Mouse (Mus musculus) ES-E14 (cell line): ENCODE measurements around the gene Nkapd1. TPM values are rescaled to one million over a fixed set of nuclear protein-coding genes. Genes with fewer than 3 reads are reported as not detected.

Source experiments
- DNase-seq: peaks from one replicate; pipeline ENCODE4 v3.0.0-alpha.2; 2013; ENCODE audit warnings: low read depth, low spot score
- H3K27ac ChIP-seq: 2 replicates; pipeline ENCODE4 v1.5.1; 2012; ENCODE audit warnings: low read depth, mild to moderate bottlenecking, low read length, moderate library complexity, mixed read lengths; ENCODE audit not compliant: poor library complexity, insufficient read depth, severe bottlenecking
- H3K36me3 ChIP-seq: 2 replicates; pipeline ENCODE4 v1.6.1; 2012; ENCODE audit warnings: mild to moderate bottlenecking, low read length, moderate library complexity, mixed read lengths; ENCODE audit not compliant: control insufficient read depth, poor library complexity, insufficient read depth, severe bottlenecking
- H3K4me1 ChIP-seq, 2 experiments: fragments of 150-350 bp in 1 of 2; sonication (generic) in 1 of 2; 2 replicates each; pipeline ENCODE4 v1.6.1; 2012; ENCODE audit warnings: low read length in 2 of 2, mild to moderate bottlenecking in 1 of 2, mixed read lengths in 1 of 2; ENCODE audit not compliant: control insufficient read depth in 2 of 2, insufficient read depth in 2 of 2, poor library complexity in 1 of 2
- H3K4me3 ChIP-seq, 2 experiments: fragments of 150-350 bp in 1 of 2; sonication (generic) in 1 of 2; 2 replicates each; pipeline ENCODE4 v1.5.1; 2012; ENCODE audit warnings: low read length in 2 of 2, low read depth in 1 of 2, mild to moderate bottlenecking in 1 of 2, mixed read lengths in 1 of 2; ENCODE audit not compliant: insufficient read depth in 1 of 2, poor library complexity in 1 of 2, severe bottlenecking in 1 of 2
- H3K9ac ChIP-seq: 2 replicates; pipeline ENCODE4 v1.6.1; 2012; ENCODE audit warnings: low read depth, mild to moderate bottlenecking, low read length, mixed read lengths; ENCODE audit not compliant: poor library complexity, insufficient read depth, severe bottlenecking
- H3K9me3 ChIP-seq: fragments of 150-350 bp; sonication (generic); 2 replicates; pipeline ENCODE4 v1.6.1; 2012; ENCODE audit warnings: low read depth, mild to moderate bottlenecking, low read length; ENCODE audit not compliant: control insufficient read depth, insufficient read depth
- CHD2 ChIP-seq: IDR thresholded peaks from 2 replicates; pipeline ENCODE4 v1.6.1; 2014; ENCODE audit warnings: mild to moderate bottlenecking, low read depth, low read length, inconsistent platforms
- HCFC1 ChIP-seq: IDR thresholded peaks from 2 replicates; pipeline ENCODE4 v1.6.1; 2012; ENCODE audit warnings: low read length, inconsistent platforms, borderline replicate concordance; ENCODE audit not compliant: insufficient read depth
- MAFK ChIP-seq: IDR thresholded peaks from 2 replicates; pipeline ENCODE4 v1.6.1; 2014; ENCODE audit warnings: mild to moderate bottlenecking, low read depth, low read length, inconsistent platforms; ENCODE audit not compliant: insufficient read depth
- ZC3H11A ChIP-seq: IDR thresholded peaks from 2 replicates; pipeline ENCODE4 v1.6.1; 2012; ENCODE audit warnings: low read depth, mild to moderate bottlenecking, inconsistent platforms, low read length, borderline replicate concordance
- ZNF384 ChIP-seq: IDR thresholded peaks from 2 replicates; pipeline ENCODE4 v1.6.1; 2012; ENCODE audit warnings: low read depth, low read length, inconsistent platforms
- in situ Hi-C, 2 experiments: fragments of 600-800 bp; cut with MboI; formaldehyde crosslinking; loops; one replicate each; pipeline ENCODE4 v1.15.1; 2025; ENCODE audit warnings: low sequenced_read_pairs in 2 of 2, inconsistent platforms in 1 of 2; ENCODE audit not compliant: unreplicated experiment in 2 of 2
- total RNA-seq: library from RNA; depleted of rRNA; stranded (reverse); fragments of 300-350 nt; gene quantifications from 2 replicates; pipeline ENCODE4 v1.2.3, GENCODE M21; 2012; rRNA removed

The Nkapd1 gene
- 16.1 and 17.8 TPM in 2 replicates for total RNA-seq

DNA sequence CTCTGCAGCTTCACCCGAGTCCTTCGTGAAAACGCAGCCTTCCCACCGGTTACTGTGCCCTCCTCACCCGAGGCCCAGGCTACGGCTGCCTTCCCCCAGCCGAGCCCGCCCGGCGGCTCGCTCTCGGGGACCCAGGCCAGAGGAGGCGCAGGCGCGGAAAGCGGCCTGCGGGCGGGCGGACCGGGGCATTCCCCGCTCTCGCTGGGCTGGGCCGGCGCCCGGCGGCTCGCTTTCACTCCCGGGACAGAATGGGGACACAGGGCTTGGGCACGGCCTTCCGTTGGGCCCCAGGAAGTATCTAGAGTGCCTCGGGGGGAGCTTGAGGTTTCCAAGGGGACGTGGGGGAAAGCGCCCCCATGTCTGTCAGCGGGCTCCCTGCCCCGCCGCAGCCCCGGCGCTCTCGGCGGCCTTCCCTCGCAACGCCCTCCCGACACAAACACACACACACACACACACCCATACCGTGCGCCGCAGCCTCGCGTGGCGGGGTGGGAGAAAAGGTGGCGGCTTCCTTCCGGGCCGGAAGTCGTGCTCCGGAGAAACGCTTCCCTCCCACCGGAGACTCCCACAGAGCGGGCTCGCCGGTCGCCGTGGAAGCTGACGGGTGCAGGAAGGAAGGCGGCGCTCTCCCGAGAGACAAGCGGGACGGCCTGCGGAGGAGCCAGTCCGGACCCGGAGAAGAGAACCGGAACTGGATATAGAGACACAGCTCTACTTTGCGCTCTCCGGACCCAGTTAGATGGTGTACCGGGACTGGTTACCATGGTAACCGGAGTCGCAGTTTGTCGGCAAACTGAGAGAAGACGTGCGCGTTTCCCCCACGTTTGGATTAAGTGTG, at the start of gene Nkapd1, which contains the start of gene Pih1d2:
Gene Nkapd1 (minus strand): TSS at position 699 of the 838 bp plus-strand sequence.
Gene Pih1d2 (plus strand): TSS at position 556 of the 838 bp plus-strand sequence.
- in situ Hi-C loops, result no loop called here
- DNase-seq, result peak; percentile 89
- Histone ChIP-seq H3K4me3 (peak within 1 kb of the TSS; percentile 78 to 86), H3K36me3 (peaks cover 5% of the 10 kb centered on the region), H3K4me1 (peaks cover 2 to 4% of the 10 kb centered on the region in 2 experiments; a peak in 1 of 4 replicates), H3K9ac (peak within 1 kb of the TSS; percentile 89), H3K9me3 (no peaks in the 10 kb centered on the region), H3K27ac (peak within 1 kb of the TSS; percentile 67)
- TF ChIP-seq MAFK, result no peak
- peak; percentile 82; the same call in 1 of the 2 replicates for TF ChIP-seq HCFC1

DNA sequence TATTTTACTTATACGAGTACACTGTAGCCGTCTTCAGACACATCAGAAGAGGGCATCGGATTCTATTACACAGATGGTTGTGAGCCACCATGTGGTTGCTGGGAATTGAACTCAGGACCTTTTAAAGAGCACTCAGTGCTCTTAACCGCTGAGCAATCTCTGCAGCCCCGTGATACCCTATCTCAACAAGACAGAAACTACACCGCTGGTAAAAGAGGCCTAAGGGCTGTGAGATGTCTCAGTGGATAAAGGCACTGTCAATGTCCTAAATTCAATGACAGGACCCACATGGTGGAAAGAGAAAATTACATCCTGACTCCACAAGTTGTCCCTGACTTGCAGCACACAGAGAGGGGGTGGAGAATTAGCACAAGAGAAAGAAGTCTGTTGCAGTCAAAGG, 49.2 kb upstream of the Nkapd1 start:
- no peaks in the 10 kb centered on the region for H3K36me3 ChIP-seq
- in situ Hi-C loops, result no loop called here
- no peak for DNase-seq

GRCm38 (mm10) chr9:50664826-50665225, 47.6 kb upstream of the Nkapd1 start:
- Histone ChIP-seq H3K9me3 (no peaks in the 10 kb centered on the region), H3K9ac (no peak overlapping the region), H3K36me3 (no peaks in the 10 kb centered on the region), H3K4me1 (peaks cover 2% of the 10 kb centered on the region in 2 experiments; a peak in 1 of 4 replicates), H3K27ac (no peak overlapping the region), H3K4me3 (no peak overlapping the region)
- in situ Hi-C loops, result no loop called here
- no peak for TF ChIP-seq CHD2
- TF ChIP-seq HCFC1, result no peak
- TF ChIP-seq ZC3H11A, result no peak
- TF ChIP-seq MAFK, result no peak
- no peak for TF ChIP-seq ZNF384
- no peak for DNase-seq

More for the DNA sequence above, 49.2 kb upstream of the Nkapd1 start:
- Histone ChIP-seq H3K4me3 (no peak overlapping the region), H3K9ac (no peak overlapping the region), H3K4me1 (peaks cover 0 to 4% of the 10 kb centered on the region in 2 experiments; a peak in 1 of 4 replicates), H3K27ac (no peak overlapping the region), H3K9me3 (no peaks in the 10 kb centered on the region)
- TF ChIP-seq CHD2 (no peak), ZC3H11A (no peak), ZNF384 (no peak), MAFK (no peak), HCFC1 (no peak)

GRCm38 (mm10) chr9:50660431-50660830, 43.2 kb upstream of the Nkapd1 start:
- H3K27ac ChIP-seq, result peak overlapping the region; percentile 18; the same call in 1 of the 2 replicates
- in situ Hi-C loops, result no loop called here
- H3K36me3 ChIP-seq, result peaks cover 2% of the 10 kb centered on the region; the same call in 1 of the 2 replicates
- TF ChIP-seq MAFK, result no peak
- 0 out of 2 replicates have a peak, but pooled peaks have one; percentile 17 for TF ChIP-seq ZNF384
- no peak for TF ChIP-seq HCFC1
- H3K9me3 ChIP-seq, result no peaks in the 10 kb centered on the region
- peak overlapping the region; percentile 3 to 100; a peak in 2 of 4 replicates for H3K4me3 ChIP-seq
- no peak overlapping the region for H3K9ac ChIP-seq
- no peak for DNase-seq
- H3K4me1 ChIP-seq, result peaks cover 2% of the 10 kb centered on the region in 2 experiments; a peak in 1 of 4 replicates
